16 mouse cellular contexts compared by ENCODE assay signal in genomic region chr3:104854866-104855265, GRCm38 (mm10). TPM values are rescaled to one million over a fixed set of nuclear protein-coding genes. Genes with fewer than 3 reads are reported as not detected.
A peak's percentile ranks its signal among the peaks of the same experiment; 100 is the strongest.
DNase-seq lines count a peak whose midpoint lies in the region; ATAC-seq and TF ChIP-seq lines count a peak whose summit lies in the region.
"Had no signal": no experiment of that assay in that cellular context is flagged by ENCODE, and none has a peak within 500 bp of the region (broad histone marks: within the 10 kb centered on the region; RNA-seq: fewer than 3 reads in every experiment).

No protein-coding gene starts in this region.

- H3K4me2 ChIP-seq in liver, embryonic 13.5 days: no peak overlapping the region
- H3K4me2 ChIP-seq: forebrain, embryonic 15.5 days; lung, embryonic 15.5 days had no signal

- H3K9ac ChIP-seq in liver, embryonic 13.5 days: peak overlapping the region; percentile 38; the same call in 1 of the 2 replicates
- H3K9ac ChIP-seq: forebrain, embryonic 15.5 days; lung, embryonic 15.5 days had no signal

- no peak overlapping the region for H3K4me3 ChIP-seq in bone marrow macrophage, adult 2 months (ENCODE audit: insufficient read depth, low read length)
- no peak overlapping the region for H3K4me3 ChIP-seq in liver, embryonic 13.5 days (replicated peaks)
- H3K4me3 ChIP-seq: embryonic facial prominence, embryonic 10.5 days; erythroblast, embryonic 14.5 days; forebrain, embryonic 15.5 days; lung, embryonic 15.5 days; midbrain, embryonic 10.5 days had no signal

- intact Hi-C loops in left cerebral cortex, postnatal 14 days (cut with DNase I): no loop called here

- no peak for TF ChIP-seq CTCF in bone marrow macrophage, adult 2 months (IDR thresholded peaks at IDR 0.05; ENCODE audit: low read depth, low read length)

- peak overlapping the region; percentile 31; the same call in 1 of the 2 replicates for H3K27ac ChIP-seq in bone marrow macrophage, adult 2 months (ENCODE audit: insufficient read depth, low read depth, low read length)
- H3K27ac ChIP-seq in liver, embryonic 13.5 days: no peak overlapping the region; the same call in 1 of the 2 replicates
- H3K27ac ChIP-seq: embryonic facial prominence, embryonic 10.5 days; forebrain, embryonic 15.5 days; lung, embryonic 15.5 days; midbrain, embryonic 10.5 days had no signal

- peaks cover 15% of the 10 kb centered on the region for H3K4me1 ChIP-seq in bone marrow macrophage, adult 2 months (ENCODE audit: control insufficient read depth, insufficient read depth, low read length)
- peaks cover 52% of the 10 kb centered on the region for H3K4me1 ChIP-seq in liver, embryonic 13.5 days (replicated peaks)
- H3K4me1 ChIP-seq: embryonic facial prominence, embryonic 10.5 days; forebrain, embryonic 15.5 days; lung, embryonic 15.5 days; midbrain, embryonic 10.5 days had no signal

- no peaks in the 10 kb centered on the region for H3K9me3 ChIP-seq in liver, embryonic 13.5 days (replicated peaks)
- H3K9me3 ChIP-seq: embryonic facial prominence, embryonic 10.5 days; forebrain, embryonic 15.5 days; lung, embryonic 15.5 days had no signal

- peak; percentile 61; the same call in 1 of the 2 replicates for ATAC-seq in liver, embryonic 13.5 days (ENCODE audit: low read depth)
- ATAC-seq: forebrain, embryonic 15.5 days had no signal

- TF ChIP-seq POLR2A in bone marrow macrophage, adult 2 months (IDR thresholded peaks at IDR 0.05; ENCODE audit: borderline replicate concordance, low read depth, low read length): no peak

- H3K27me3 ChIP-seq in liver, embryonic 13.5 days: no peaks in the 10 kb centered on the region
- H3K27me3 ChIP-seq: forebrain, embryonic 15.5 days; lung, embryonic 15.5 days had no signal

- H3K36me3 ChIP-seq in liver, embryonic 13.5 days: peaks cover 32% of the 10 kb centered on the region

- DNase-seq in left cerebral cortex, postnatal 14 days (ENCODE audit: low spot score in 2 of 2): peak; percentile 5 to 23
- no peak for DNase-seq in left cerebral cortex, adult 11 months (ENCODE audit: low spot score)
- DNase-seq in liver, embryonic 13.5 days: no peak
- DNase-seq in telencephalon, adult 2 months (ENCODE audit: low read depth, low spot score): peak; percentile 24
- no peak for DNase-seq in layer of hippocampus, postnatal 10 days (ENCODE audit: low spot score in 2 of 2)
- no peak for DNase-seq in cerebellum, adult 9-10 months
- DNase-seq: cerebellum, adult 11 months; cerebellum, postnatal 25 days; layer of hippocampus, postnatal 36 days; thymus, postnatal 25 days had no signal

RNA-seq across cellular contexts. Expression of gene St7l, which starts 8.9 kb away (rescaled TPM):
- 10 to 100 TPM; 31.7 to 33.7 TPM for total RNA-seq in left cerebral cortex, postnatal 14 days (2021)
- polyA plus RNA-seq in bone marrow macrophage, adult 2 months (2012; ENCODE audit: insufficient read depth, insufficient read length, missing spikeins): 17.2 and 22.9 TPM in 2 replicates
- 11.4 and 15.2 TPM in 2 replicates for polyA plus RNA-seq in liver, embryonic 13.5 days (2015; fragmentation: Nextera tagmentation; extraction: Ambion mirVana)
- 10 to 100 TPM; 24.4 to 37.5 TPM for total RNA-seq in layer of hippocampus, postnatal 10 days (2021)

RNA-seq across cellular contexts. Expression of gene Capza1, which starts 9.4 kb away (rescaled TPM):
- total RNA-seq in left cerebral cortex, postnatal 14 days (2021): 10 to 100 TPM; 35.8 to 43.4 TPM
- 149 and 173 TPM in 2 replicates for polyA plus RNA-seq in bone marrow macrophage, adult 2 months (2012; ENCODE audit: insufficient read depth, insufficient read length, missing spikeins)
- 98.0 and 121 TPM in 2 replicates for polyA plus RNA-seq in liver, embryonic 13.5 days (2015; fragmentation: Nextera tagmentation; extraction: Ambion mirVana)
- 10 to 100 TPM; 39.2 to 56.7 TPM for total RNA-seq in layer of hippocampus, postnatal 10 days (2021)

RNA-seq across cellular contexts. Expression of gene Mov10, which starts 36.5 kb away (rescaled TPM):
- total RNA-seq in left cerebral cortex, postnatal 14 days (2021): 10 to 100 TPM in 1 of 2 experiments, 1 to 10 TPM in 1; 8.9 to 12.1 TPM
- polyA plus RNA-seq in bone marrow macrophage, adult 2 months (2012; ENCODE audit: insufficient read depth, insufficient read length, missing spikeins): 23.4 and 25.1 TPM in 2 replicates
- polyA plus RNA-seq in liver, embryonic 13.5 days (2015; fragmentation: Nextera tagmentation; extraction: Ambion mirVana): 26.2 and 28.7 TPM in 2 replicates
- total RNA-seq in layer of hippocampus, postnatal 10 days (2021): 10 to 100 TPM in 1 of 2 experiments, 1 to 10 TPM in 1; 9.1 to 11.4 TPM

Comparison
In these comparisons a context has a peak if more than half of its experiments do, and no peak if none do; other contexts are left out.
1. DNase-seq: peak in left cerebral cortex, postnatal 14 days (2 of 2) and telencephalon, adult 2 months (single experiment); none in left cerebral cortex, adult 11 months (single experiment), liver, embryonic 13.5 days (single experiment), layer of hippocampus, postnatal 10 days (0 of 2) and cerebellum, adult 9-10 months (single experiment).